Mouse (Mus musculus) layer of hippocampus, adult 9-11 months (tissue): ENCODE data around the gene Cacna1d.

Experiments
- DNase-seq: peaks from one replicate; pipeline ENCODE4 v3.0.0; 2022

The Cacna1d gene

GRCm38 (mm10) chr14:30255701-30256400 is 235.4 kb downstream of the Cacna1d start:
- DNase-seq: peak; percentile 44

DNA sequence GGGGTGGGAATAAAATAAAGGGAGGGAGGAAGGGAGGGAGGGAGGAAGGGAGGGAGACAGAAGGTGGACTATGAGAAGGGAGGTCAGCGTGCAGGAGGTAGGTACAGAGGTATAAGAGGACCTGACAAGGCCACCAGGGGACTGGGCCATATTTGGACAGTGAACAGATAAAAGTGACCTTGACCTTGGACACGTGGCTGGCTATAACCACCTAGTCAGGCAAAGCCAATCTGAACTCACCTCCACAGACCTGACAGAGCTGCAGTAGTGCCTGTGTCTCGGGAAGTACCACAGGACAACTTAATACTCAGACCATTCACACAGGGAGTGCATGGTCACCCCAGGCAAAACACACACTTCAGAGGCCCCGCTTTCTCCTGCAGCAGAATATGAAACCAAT is 236.5 kb downstream of the Cacna1d start:
- peak; percentile 1 for DNase-seq

DNA sequence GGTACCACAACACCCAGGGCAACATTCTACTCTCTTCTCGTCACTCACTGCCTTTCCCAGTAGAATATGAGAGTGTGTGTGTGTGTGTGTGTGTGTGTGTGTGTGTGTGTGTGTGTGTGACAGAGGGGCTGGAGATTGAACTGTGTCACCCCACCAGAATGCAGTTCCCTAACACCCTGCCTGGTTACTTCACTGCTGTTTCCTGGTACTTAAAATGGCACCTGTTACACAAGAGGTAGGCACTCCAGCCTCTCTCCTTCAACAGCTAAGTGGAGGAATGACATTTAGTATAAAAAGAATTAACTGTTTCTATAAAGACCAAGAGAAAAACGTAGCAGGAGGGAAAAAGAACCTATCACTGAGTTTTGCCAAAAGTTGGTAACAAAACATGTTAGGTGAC is 238.4 kb downstream of the Cacna1d start:
- DNase-seq: peak; percentile 1

DNA sequence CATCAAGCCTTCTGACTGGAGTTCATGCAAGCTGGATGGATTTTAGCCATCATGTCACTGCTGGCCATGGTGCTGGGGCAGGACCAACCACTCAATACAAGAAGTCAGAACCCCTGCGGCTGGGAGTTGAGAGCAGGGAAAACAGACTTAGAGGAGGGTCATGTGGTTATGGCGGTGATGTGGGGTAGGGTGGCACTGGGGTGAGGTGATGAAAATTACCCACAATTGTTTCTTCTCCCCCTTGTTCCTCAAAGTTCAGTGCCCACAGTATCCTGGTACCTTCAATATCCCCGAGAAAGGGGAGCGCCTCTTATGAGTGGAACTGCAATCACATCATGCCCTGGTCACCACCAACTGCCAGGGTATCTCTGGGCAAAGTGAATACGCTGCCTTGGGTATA is 239.9 kb downstream of the Cacna1d start:
- no peak for DNase-seq

DNA sequence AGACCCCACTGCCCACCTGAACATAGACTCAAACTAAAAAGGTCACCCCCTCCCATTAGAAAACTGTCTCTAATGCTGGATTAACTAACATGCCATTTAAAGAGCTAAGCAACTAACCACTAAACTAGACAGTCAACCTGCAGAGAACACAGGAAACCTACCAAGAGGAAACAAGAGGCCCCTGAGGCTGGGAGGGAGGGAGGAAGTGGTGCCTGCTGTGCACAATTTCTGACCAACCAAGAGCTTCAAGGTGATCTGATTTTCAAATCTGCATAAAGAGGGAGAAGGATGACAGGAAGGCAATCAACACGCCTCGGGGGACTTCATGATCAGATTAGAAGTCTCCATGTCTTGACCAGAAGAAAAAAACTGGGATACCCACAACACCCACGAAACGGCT is 241.7 kb downstream of the Cacna1d start:
- DNase-seq: peak; percentile 1

GRCm38 (mm10) chr14:30248811-30249210 is 242.4 kb downstream of the Cacna1d start:
- DNase-seq: no peak

GRCm38 (mm10) chr14:30248121-30248520 is 243.1 kb downstream of the Cacna1d start:
- DNase-seq: no peak

GRCm38 (mm10) chr14:30247606-30248005 is 243.6 kb downstream of the Cacna1d start:
- DNase-seq: no peak

GRCm38 (mm10) chr14:30244776-30245175 is 246.5 kb downstream of the Cacna1d start:
- no peak for DNase-seq

GRCm38 (mm10) chr14:30242818-30243205 is 248.4 kb downstream of the Cacna1d start:
- no peak for DNase-seq

- DNase-seq: no peak
Measured at GRCm38 (mm10) chr14:30242166-30242817, 249.0 kb downstream of the Cacna1d start.

DNA sequence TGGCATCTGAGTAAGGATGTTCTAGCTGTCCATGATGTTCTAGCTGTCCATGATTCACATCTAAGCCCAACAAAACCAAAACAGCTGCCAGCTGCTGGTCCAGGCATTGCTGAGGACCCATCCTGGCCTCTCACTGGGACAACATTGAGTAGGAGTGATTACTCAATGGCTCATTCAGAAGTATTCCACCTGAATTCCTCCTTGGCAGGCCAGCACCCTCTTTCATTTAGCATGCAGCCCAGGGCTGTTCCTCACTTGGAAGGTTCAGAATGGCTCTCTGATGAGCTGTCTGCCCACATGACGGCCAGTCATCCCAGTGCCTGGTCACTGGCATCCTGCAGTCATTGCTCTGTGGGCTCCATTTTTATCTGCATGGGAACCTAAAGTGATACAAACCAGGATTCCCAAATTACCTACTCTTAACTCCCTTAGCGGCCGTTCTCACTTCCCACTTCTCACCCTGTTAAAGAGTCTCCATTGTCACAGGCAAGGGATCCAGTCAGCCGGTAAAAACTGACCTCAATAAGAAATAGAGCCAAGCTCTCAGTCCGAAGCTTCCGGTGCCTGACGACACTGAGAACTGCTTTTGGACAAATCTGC is 250.2 kb downstream of the Cacna1d start:
- no peak for DNase-seq

GRCm38 (mm10) chr14:30238807-30239206 is 252.4 kb downstream of the Cacna1d start:
- DNase-seq: no peak

DNA sequence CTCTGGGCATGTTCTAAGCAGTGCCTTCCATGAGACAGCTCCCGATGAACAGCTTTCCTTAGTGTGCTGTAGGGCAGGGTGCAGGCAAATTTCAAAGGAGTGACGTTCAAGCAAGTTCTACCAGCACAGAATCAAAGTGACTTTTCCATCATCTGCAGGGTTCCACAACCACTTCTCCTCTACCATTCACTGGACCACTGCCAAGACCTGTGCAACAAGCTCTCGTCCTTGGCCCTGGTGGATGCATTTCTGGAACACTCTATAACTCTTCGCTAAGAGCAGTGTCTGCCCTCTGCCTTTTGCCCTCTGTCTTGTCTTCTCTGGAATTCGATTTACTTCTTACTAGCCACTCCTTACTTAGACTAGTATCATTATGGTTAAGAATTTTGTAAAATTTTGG is 266.1 kb downstream of the Cacna1d start:
- DNase-seq: no peak

GRCm38 (mm10) chr14:30222101-30222500 is 269.2 kb downstream of the Cacna1d start:
- DNase-seq: no peak

DNA sequence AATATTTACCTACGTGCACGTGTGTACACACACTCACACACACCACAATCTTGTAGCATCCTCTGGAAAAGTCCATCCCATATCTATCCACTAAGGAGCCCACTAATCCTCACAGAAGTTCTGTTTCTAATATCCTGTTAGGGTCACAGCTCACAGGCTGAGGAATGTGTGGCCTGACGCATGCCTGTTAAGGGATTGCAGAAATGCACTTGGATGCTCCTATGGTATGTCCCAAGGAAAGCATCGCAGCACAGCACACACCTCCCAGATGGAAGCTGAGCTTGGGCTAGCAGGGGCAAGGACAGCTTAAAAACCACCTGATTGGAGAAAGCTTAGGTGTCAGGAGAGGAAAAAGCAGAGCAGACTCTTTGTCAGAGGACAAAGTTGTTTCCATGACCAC is 271.4 kb downstream of the Cacna1d start:
- DNase-seq: no peak

DNA sequence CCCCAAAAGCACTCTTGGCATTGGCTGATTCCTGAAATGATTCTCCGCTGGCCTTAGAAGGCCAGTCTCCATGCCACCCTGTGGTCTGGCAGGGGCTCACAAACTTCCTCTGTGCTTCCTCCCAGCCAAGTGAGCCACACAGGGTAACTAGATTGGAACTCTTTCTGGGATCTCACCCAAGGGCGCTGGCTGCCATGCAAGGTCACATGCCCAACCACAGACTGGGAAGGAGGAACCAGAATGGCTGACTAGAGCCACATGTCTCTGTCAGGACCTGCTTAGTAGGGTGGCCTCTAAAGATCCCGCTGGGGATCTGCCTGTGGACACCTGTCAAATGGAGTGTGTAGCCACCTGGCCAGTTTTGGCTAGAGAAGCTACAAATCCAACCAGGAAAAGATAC is 273.1 kb downstream of the Cacna1d start:
- peak; percentile 70 for DNase-seq

DNA sequence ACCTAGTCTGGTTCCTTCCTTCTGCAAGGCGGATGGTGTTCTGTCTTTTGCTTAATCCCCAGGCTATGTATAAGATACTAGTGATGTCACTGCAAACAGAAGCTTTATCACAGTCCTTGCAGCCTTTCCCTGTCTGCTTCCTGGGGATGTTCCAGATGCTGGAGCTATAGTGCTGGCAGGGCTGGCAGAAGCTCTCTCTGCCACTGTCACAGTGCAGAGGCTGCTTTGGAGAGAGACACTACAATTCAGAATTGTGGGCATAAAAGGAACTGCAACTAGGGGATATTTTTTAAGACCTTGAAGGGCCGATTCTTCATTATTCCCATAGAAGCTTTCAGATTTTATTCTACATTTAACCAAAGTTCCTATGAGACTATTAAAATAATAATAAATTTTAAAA is 274.1 kb downstream of the Cacna1d start:
- DNase-seq: no peak

DNA sequence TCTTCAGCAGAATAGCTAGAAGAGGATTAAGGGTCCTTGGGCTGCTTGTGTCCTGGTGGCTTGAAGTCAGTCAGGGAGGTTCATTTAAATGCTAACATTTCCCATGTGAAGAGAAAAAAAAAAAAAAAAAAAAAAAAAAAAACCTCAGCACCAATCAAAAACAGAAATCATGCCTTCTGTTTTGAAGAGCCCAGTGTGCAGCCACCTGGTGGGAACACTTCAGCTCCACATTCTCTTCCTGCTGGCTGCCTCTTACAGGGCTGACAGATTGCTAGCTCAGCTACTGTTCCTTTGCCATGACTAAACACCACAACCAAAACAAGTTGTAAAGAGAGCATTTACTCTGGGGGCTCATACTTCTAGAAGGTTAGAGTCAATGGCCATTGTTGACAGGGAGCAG is 283.1 kb downstream of the Cacna1d start:
- DNase-seq: peak; percentile 54

DNA sequence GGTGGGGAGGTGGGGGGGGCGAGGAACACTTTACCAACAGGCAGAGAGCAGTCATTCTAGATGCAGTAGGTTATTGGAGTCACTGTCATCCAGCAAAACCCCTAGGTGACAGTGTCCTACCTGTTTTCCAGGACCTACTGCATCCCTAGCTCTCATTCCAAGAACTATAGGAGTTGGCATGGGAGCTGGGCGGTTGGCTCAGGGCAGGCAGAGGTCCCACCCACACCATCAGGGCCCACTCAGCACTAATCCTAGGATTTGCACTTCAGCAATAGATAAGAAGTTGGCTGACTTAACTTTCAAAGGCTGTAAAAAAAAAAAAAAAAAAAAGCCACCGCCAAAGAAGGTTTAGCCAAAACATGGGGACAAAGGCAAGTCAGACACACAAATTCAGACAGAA is 285.4 kb downstream of the Cacna1d start:
- DNase-seq: no peak

- no peak for DNase-seq
Measured at GRCm38 (mm10) chr14:30204526-30204925, 286.7 kb downstream of the Cacna1d start.

DNA sequence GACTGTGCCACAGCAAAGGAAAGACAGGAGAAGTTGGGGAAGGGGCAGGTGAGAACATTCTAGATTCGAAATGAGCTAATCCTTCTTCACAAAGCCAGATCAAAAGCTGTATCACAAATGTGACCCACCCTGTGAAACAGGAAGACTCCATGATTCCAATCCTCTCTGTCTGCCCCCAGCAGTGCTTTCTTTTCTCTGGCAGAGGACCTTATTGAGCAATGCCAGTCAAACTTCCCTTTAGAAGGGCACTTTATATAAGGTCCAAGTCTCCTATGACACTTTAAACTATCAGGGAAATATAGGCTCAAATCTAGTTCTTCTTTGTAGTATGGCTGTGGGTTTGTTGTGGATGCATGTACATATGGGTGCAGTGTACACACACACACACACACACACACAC is 290.9 kb downstream of the Cacna1d start:
- no peak for DNase-seq

GRCm38 (mm10) chr14:30198882-30199281 is 292.4 kb downstream of the Cacna1d start:
- no peak for DNase-seq

- no peak for DNase-seq
Measured at GRCm38 (mm10) chr14:30198116-30198515, 293.1 kb downstream of the Cacna1d start.
